Mouse (Mus musculus): ENCODE measurements around the gene Rpe65.

Rpe65 gene

GRCm38 (mm10) chr3:159598875-159599274 is at the start of gene Rpe65:
Gene Rpe65, plus strand, starts transcription at chr3:159599175.
- DNase-seq (ENCODE audit: extremely low read depth, low read depth, low spot score), result no peak

GRCm38 (mm10) chr3:159550224-159550623 is 48.8 kb upstream of the Rpe65 start:
- no peak for DNase-seq (ENCODE audit: extremely low read depth, low read depth, low spot score)

GRCm38 (mm10) chr3:159614977-159615376 is 16.0 kb downstream of the Rpe65 start:
- no peak for DNase-seq (ENCODE audit: extremely low read depth, low read depth, low spot score)

GRCm38 (mm10) chr3:159621026-159621425 is 22.1 kb downstream of the Rpe65 start:
- no peak for DNase-seq (ENCODE audit: extremely low read depth, low read depth, low spot score)

GRCm38 (mm10) chr3:159624010-159624409 is 25.0 kb downstream of the Rpe65 start:
- DNase-seq (ENCODE audit: extremely low read depth, low read depth, low spot score), result no peak

- DNase-seq (ENCODE audit: extremely low read depth, low read depth, low spot score), result no peak
Measured at GRCm38 (mm10) chr3:159660741-159661140, 61.8 kb downstream of the Rpe65 start.

GRCm38 (mm10) chr3:159663333-159663732 is 64.4 kb downstream of the Rpe65 start:
- no peak for DNase-seq (ENCODE audit: extremely low read depth, low read depth, low spot score)

Measured in fat pad, adult 2 months (tissue).